Mouse (Mus musculus) granulocyte monocyte progenitor cell, adult 5-6 weeks (primary cell): Measurements from ENCODE around the gene Egfem1. TPM values are rescaled to one million over a fixed set of nuclear protein-coding genes. Genes with fewer than 3 reads are reported as not detected.

Experiments
- ATAC-seq: replicated peaks from 2 replicates; pipeline ENCODE4 v1.8.0; 2016; ENCODE audit warnings: mild to moderate bottlenecking, moderate TSS enrichment, inconsistent platforms; ENCODE audit not compliant: poor library complexity, severe bottlenecking
- total RNA-seq, 2 experiments: library from RNA; stranded (forward) in 1 of 2; stranded (reverse) in 1 of 2; fragments of 200-712, 200-1000 nt in 1 of 2; fragments of >200 nt in 1 of 2; fragmentation: Nextera tagmentation in 1 of 2; gene quantifications; 2 replicates each; pipeline ENCODE4 v1.2.3; 2014 to 2017

The Egfem1 gene
- total RNA-seq (2014; fragmentation: Nextera tagmentation) (not detected in 2 replicates), total RNA-seq (2017) (not detected in 2 replicates)

DNA sequence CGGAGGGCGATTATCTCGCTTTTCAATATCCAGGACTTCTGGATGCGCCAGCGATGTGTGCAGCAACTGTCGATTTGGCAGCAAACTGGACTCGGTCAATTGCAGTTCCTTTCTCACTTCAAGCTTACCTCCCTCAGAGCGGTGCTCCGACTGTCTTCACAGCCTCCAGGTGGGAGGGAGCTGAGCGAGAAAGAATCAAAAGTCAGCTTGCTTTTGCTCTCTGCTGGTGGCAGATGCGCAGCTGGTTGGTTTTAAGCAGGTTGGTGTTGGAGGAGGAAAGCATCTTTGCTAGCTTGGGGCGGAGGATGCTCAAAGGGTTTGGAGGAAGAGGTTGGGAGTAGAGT, at the start of gene Egfem1:
Gene Egfem1 (plus strand): TSS at position 72 of the 344 bp plus-strand sequence.
- ATAC-seq = no peak

DNA sequence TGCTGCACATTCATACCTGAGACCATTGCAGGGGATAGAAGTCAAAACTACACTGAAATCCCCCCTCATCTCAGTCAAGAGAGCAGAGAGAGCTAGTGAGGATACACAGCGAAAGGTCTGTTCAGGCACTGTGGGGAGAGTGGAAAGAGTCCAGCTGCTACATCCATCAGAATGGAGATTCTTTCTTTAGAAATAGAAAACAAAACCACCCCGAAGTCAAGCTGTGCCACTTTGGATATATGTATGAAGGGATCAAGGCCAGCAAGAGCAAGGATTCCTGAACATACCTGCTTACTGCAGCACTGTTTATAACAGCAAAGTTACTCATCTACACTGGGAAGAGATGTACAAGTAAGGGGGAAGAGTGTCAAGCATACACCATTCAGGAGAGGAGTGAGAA, 48.7 kb upstream of the Egfem1 start:
- no peak for ATAC-seq

DNA sequence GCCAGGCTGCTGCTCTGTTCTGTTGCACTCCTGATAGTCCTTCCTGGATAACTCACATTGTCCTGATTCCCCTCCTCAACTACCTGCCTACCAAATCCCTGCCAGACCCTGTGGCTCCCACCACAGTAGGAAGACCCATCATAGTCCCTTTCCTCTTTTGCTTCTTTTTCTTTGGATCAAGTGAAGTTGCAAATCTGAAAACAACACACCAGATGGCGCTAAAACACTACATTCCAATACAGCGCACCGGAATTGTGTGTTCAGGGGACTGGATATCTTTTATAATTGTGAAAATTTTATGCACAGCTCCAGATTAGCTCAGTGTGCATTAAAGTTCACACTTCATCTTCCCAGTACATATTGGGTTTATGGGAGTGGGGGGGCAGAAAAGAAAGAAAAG, 45.7 kb upstream of the Egfem1 start:
- ATAC-seq = peak; percentile 56; the same call in 1 of the 2 replicates

DNA sequence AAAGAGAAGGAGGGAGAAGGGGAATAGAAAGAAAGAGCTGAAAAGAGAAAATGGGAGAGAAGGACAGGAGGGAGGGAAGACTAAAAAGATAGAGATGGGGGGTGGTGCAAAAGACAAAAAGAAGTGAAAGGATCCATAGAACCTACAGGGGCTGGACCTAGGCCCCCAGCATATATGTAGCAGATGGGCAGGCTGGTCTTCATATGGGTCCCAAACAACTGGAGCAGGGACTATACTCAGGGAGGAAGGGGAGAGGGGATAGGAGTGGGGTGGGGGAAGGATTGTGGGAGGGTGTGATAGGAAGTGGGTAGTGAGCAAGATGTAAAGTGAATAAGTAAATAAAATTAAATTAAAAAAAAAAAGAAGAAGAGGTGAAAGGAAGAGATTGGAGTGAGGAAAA, 45.2 kb upstream of the Egfem1 start:
- no peak for ATAC-seq

DNA sequence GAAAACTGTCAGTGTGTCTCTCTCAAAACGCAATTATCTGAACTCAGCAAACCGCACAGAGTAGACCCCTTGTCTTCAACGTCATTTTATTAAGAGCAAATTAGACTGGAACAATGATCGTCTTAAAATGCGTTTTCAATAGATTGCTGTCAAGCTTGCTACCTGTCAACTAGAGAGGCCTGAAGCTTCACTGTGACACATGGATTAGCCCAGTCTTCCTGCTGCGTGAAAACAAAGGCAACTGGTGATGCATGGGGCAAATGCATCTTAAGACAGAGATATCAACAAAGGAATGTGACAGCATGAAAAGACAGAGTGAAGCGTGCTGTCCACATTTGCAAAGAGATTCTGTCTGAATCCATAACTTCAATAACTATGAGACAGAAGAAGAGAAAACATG, 41.8 kb upstream of the Egfem1 start:
- no peak for ATAC-seq

DNA sequence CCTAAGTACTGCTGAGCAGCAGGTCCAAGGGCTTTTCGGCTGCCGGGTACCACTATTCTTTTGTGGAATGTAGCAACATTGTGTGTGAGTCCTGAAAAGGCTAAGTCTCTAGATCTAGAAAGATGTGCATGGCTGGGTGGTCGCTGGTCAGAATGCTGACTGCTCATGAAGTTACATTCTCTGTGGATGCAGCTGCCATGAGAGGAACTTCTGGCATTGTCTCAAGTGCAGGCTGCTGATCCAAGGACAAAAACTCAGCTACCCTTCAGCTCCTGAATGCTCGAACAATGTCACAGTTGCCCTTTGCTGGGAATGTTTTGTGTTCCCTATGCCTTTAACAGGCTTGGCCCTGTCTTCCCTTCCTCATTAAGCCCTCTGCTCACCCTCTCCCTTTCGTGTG, 35.5 kb upstream of the Egfem1 start:
- ATAC-seq = no peak

DNA sequence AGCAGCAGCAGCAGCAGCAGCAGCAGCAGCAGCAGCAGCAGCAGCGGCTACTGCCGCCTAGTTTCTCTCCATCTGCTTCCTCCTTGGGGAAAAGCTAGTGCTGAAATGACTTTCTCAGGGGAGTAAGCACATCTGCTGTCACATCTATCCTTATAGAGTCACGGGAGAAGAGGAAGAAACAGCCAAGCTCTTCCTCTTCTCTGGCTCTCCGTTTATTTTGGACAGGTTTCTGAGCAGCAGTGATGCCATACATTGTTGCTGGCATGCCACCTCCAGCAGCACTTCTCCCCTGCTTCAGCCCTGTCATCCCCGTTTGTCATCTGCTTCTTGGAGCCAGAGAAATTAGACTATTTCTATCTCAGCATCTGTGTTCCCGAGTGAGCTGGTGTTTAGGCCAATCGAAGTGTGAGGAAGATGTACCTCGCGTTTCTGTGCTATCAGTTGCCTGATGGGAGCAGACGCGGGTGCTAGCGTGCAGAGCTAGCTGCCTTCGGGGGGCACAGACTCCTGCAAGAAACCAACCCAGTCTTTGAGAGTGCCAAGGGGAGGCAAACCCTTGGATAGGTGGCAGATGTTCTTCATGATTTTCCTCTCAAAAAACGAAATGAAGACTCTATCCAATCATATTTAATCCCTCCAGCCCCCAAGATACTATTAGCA, 34.4 kb upstream of the Egfem1 start:
- ATAC-seq = no peak

DNA sequence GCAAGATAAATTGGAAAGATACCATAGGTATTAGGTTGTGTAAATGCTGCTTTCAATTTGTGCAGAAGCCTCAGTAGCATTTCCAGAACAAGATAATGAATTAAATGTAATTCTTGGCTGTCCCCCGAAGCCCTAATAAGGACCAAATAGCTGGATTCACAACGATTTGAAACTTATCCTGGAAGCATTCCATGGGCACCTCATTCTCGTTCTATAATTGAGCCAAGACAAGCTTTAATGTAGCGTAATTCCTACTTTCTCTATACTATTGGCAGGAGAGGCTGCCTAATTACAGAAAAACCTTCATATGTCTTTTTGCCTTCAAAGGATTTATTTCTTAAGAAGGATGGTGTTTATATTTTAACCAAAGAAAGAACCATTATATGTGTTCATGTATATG, 18.7 kb upstream of the Egfem1 start:
- no peak for ATAC-seq

DNA sequence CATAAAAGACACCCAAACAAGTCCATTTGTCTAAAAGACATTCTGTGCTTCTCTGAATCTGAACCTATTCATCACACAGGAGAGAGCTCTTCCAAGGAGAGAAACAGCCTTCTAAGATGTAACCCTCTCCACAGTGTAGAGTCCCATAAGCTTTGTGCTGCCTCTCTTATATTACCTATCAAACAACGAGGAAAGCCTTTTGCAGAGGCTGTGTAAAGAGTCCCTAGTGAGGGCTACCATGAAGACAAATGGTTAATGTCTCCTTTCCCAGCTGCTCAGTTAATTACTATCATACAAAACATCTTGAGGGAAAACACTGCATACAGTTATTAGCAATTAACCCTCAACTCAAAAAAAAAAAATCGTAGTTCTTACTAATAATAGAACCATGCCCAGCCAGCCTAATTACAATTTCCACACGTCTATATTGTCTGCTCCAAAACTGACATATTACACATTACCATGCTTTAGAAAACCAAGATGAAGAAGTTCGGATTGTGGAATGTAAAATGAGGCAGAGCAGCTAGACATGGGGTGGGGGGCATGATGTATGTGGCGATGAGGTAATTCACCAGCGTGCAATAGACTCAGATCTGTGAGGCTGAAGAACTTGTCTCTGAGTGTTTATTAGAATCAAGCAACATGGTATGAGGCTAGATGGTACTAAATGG, 13.3 kb upstream of the Egfem1 start:
- ATAC-seq = no peak

DNA sequence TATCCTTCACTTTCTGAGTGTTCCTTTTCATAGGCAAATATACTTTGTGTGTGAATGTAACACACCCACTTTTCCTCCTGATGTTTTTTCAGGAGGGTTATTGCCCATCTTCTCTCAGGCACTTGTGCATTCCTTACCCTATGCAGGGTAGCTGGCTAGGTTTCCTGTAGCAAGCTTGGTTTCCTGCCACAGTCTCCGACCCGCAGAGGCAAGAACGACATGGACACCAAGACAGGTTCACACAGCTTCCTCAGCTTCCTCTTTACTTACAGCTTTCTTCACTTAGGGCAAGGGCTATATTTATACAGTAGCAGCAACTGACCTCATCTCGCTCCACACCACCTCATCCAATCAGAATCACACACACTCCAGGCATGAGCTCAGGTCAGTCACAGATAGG, 10.5 kb upstream of the Egfem1 start:
- ATAC-seq = peak; percentile 90

DNA sequence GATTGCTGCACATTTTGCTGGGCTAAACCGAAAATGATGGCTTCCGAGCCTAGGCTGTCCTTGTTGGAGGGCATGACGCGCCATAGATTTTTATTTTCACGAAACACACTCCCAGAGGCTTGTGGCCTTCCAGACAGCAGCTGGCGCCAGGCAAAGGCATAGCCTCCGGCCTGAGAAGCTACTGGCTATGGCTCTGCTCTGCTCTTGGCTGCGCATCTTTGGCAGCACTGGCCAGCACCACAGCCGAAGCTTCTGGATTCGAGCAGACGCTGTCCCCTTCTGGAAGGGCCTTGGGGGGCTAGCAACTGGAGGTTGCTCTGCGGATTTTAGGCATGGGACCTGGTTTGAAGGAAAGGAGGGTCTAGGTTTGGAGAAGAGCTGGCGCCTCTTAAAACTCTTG, 306 bp upstream of the Egfem1 start:
- no peak for ATAC-seq

DNA sequence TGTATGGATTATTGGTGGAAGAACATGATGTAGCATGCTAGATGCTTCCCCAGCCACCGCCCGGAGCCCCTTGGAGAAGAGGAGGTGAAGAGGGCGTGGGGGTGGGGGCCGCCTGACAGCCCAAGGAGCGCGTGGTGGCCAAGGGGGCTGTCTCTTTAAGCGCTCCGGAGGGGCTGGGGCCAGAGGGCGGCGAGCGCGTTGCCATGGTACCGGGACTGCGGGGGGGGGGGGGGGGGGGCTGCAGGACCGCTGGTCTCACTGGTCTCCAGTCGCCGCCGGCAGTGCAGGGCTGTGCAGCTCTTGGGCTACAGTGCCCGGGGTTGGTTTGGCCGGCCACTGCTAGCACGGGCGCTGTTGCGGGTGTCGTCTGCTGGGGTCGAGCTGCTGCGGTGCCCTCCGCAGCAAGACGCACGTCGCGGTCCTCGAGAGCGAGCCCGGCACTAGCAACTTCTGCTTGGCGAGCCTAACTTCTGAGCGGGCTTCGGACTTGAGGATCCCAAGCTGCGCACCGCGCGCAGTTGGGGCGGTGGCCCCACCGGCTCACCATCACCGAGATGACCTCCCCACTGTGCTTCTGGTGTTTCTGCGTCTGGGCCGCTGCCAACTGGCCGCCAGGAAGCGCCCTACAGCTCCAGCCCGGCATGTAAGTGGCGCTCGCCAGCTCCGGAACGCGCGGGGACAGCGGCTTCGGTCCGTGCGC, 623 bp downstream of the Egfem1 start:
- peak; percentile 54 for ATAC-seq

DNA sequence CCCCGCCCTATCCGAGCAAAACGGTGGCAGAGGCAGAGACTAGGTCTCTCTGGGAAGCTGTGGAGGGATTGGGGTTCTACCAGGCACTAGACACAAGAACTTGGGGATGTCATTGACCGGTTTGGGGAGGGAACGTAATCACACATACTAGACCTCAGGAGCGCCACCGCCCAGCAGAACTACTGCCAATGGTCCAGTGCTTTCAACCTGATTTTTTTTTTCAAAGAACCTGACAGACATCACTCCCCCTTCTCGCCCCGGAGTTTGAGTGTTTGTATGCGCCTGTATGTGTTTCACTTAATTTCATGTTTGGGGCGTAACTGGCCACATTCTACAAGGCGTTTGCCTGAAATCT, 1.1 kb downstream of the Egfem1 start:
- no peak for ATAC-seq

DNA sequence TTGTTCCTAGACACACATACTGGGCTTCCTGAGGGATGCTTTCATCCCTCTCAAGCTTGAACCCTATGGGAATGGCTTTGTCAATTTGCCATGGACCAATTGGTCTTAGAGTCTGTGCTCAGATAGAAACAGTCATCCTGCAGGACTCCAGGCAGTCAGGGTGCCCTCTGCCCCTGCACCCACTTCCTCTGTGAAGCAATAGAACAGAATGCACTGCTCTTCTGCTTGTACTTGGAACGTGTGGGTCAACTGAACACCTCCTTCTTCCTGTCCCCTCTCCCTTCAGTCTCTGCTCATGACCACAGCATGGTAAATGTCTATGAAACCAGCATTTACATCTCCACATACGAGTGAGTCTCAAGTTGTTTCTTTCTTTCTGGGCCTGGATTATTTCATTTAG, 16.6 kb downstream of the Egfem1 start:
- peak; percentile 99 for ATAC-seq

DNA sequence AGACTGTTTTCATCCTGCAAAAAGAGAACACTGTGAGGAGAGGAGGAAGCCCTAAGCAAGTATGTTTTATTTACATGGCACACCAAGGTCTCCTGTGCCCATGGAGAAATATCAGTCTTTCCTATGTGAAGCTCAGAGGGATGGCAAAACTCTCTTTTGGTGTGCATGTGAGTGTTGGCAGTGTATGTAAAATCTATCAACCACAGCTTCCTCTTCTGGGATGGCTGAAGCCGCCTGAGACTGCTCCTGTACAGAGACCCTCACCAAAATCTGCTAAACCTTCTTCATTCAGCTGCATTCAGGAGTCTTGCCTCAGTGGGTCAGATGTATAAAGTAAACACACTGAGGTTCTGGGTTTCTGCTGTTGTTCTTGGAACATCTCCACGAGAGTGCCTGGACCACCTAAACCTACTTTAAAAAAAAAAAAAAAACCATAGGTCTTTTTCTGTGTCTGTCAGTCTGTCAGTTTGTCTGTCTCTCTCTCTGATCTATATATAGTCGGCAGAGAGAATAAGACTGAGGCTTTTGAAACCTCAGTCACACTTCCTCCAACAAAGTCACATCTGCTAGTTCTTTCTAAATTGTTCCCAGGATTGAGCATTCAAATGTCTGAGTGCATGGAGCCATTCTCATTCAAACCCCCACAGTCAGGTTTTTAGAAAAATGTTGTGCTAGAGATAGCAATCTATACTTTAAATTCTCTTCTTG, 24.3 kb downstream of the Egfem1 start:
- ATAC-seq = peak; percentile 77

DNA sequence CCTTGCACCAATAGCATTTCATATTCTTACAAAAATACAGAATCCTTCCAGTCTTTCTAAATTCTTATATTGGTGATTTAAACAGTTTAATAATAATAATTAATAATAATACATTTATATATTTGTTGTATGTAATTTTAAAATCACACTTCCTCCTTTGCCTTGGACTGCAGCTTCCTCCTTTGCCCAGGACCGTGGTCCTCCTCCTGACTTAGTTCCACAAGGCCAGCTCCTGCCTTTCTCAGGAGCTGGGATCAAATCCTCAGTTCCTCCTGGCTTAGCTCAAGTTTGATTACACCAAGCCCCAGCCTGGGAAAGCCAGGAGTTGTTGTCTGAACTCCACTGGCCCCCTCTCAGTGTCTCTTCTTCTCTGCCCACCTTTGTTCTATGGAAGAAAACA, 25.3 kb downstream of the Egfem1 start:
- ATAC-seq = peak; percentile 52

DNA sequence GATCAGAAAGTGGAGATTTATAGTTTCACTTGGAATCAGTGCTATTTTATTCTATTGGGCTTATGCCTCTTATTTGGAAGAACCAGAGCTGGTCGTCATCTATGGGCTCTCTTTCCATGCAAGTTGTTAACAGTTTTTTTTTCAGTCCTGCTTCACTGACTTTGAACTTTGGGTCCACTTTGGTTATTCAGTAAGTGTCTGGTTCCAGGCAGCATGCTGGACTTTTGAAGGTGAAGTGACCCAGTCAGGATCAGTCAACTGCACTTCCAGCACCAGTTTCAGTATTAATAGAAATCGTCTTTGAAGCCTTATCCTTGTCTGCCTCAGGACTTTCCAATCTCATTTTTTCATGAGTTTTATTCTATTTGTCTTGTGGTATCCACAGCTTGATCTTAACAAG, 28.5 kb downstream of the Egfem1 start:
- ATAC-seq = no peak

DNA sequence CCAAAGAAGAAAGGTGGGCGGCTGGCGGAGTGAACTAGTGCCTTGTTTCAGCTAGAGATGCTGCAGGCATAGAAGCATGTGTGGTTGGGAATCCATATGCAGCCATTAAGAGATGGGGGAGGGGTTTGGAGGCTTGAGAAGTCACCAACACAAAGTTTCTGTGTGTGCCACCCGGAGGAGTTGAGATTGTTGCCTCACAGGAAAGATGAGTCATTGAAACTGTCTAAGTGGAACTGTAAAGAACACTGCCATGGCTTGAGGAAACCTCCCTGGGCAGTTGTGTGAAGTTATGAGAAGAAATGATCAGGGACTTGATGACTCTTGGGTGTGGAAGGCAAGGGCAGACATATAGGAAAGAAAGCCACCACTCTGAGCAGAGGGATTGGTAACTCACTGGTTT, 32.7 kb downstream of the Egfem1 start:
- ATAC-seq = peak; percentile 93

DNA sequence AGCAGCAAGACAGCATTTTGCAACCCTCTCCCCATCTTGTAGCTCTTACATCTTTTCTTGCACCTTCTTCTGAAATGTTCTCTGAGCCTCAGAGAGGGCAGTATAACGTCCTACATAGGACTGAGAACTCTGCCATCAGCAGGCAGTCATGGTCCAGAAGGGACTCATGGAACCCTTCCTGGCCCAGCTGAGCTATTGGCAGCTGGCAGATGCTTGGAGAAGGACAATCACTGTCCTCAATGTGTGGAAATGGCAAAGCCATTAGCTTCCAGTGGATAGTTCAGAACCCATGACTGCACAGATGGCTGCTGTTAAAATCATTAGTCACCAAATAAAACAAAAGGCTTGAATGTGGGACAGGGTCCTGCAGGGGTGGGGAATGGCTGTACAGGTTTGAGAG, 35.6 kb downstream of the Egfem1 start:
- no peak for ATAC-seq

DNA sequence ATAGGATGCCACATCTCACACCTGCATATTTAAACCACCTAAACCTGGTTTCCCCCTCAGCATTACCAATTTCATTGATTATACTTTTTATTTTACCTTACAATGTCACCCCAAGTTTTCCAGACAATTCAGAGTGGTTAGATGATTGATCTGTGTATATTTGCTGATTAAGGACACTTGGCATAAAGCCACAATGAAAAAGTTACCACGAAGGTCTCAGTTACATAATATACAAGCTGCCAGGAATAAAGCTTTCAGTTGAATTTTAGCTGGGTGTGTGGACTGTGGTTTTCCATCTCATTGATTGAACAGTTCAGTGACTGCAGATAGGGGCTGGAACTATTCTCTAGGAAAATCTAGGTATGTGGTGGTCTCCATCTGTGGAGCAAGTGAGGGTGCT, 40.7 kb downstream of the Egfem1 start:
- no peak for ATAC-seq
